ENCODE assay signal across 16 mouse cellular contexts in the genomic region with DNA sequence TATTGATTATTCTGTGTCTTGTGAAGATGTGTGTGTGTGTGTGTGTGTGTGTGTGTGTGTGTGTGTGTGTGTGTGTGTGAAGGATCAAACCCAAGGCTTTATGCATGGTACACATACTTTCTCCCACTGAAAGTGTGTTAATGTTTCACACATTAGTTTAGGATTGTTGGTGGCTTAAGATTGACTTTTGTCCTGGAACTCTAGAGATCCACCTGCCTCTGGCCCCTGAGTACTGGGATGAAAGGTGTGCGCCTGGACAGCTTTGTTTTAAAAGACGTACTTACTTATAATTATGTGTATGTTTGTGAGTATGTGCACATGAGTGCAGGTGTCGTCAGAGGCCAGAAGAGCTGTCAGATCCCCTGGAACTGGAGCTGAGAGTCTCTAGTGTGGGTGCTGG.
"Had no signal": no experiment of that assay in that cellular context is flagged by ENCODE, and none has a peak within 500 bp of the region (broad histone marks: within the 10 kb centered on the region; RNA-seq: fewer than 3 reads in every experiment).

No protein-coding gene starts in this region.

- H3K27ac ChIP-seq: neural tube, embryonic 13.5 days; neural tube, embryonic 15.5 days; stomach, embryonic 15.5 days; stomach, postnatal 0 days had no signal

- H3K27me3 ChIP-seq: neural tube, embryonic 13.5 days; neural tube, embryonic 15.5 days; stomach, embryonic 15.5 days had no signal

- H3K4me2 ChIP-seq: neural tube, embryonic 13.5 days; neural tube, embryonic 15.5 days; stomach, embryonic 15.5 days had no signal

- H3K4me3 ChIP-seq: neural tube, embryonic 13.5 days; neural tube, embryonic 15.5 days; stomach, embryonic 15.5 days had no signal

- H3K9ac ChIP-seq: neural tube, embryonic 13.5 days; neural tube, embryonic 15.5 days; stomach, embryonic 15.5 days had no signal

- DNase-seq: retina, postnatal 1 day; right cerebral cortex, adult 18-20 months; right cerebral cortex, postnatal 14 days; right cerebral cortex, postnatal 25 days; right cerebral cortex, postnatal 4 days; spleen, adult 18-20 months; thymus, adult 18-20 months; thymus, adult 2 months; thymus, postnatal 14 days; thymus, postnatal 25 days; thymus, postnatal 36 days; thymus, postnatal 4 days had no signal

- H3K36me3 ChIP-seq: neural tube, embryonic 13.5 days; neural tube, embryonic 15.5 days; stomach, embryonic 15.5 days had no signal

- H3K9me3 ChIP-seq: neural tube, embryonic 13.5 days; neural tube, embryonic 15.5 days; stomach, embryonic 15.5 days had no signal
